Mouse (Mus musculus) inflammation-experienced regulatory T-cells, adult 6 months (primary cell): ENCODE measurements around the gene Iqch. TPM values are rescaled to one million over a fixed set of nuclear protein-coding genes. Genes with fewer than 3 reads are reported as not detected.

Source experiments
- ATAC-seq: one replicate; pipeline ENCODE4 v1.8.0; 2017
- polyA plus RNA-seq, 3 experiments: library from polyadenylated mRNA; unstranded; fragments of 100-300 nt; shearing (Covaris generic); gene quantifications; one replicate each; pipeline ENCODE4 v1.2.1; 2017

Iqch gene
- not detected for polyA plus RNA-seq

GRCm38 (mm10) chr9:63602043-63602939, at the start of gene Iqch, which contains the start of gene Aagab:
Gene Iqch (minus strand): TSS chr9:63602493.
Gene Aagab (plus strand): TSS chr9:63602660.
- peak; percentile 97 for ATAC-seq

GRCm38 (mm10) chr9:63651594-63651993, 49.3 kb upstream of the Iqch start:
- ATAC-seq = no peak

GRCm38 (mm10) chr9:63650905-63651304, 48.6 kb upstream of the Iqch start:
- ATAC-seq = no peak

GRCm38 (mm10) chr9:63649841-63650545, 47.7 kb upstream of the Iqch start:
- no peak for ATAC-seq

- no peak for ATAC-seq
Measured at GRCm38 (mm10) chr9:63648520-63648918, 46.2 kb upstream of the Iqch start.

GRCm38 (mm10) chr9:63647581-63648519, 45.6 kb upstream of the Iqch start:
- no peak for ATAC-seq

GRCm38 (mm10) chr9:63645084-63645483, 42.8 kb upstream of the Iqch start:
- no peak for ATAC-seq

GRCm38 (mm10) chr9:63644011-63644410, 41.7 kb upstream of the Iqch start:
- no peak for ATAC-seq

GRCm38 (mm10) chr9:63641983-63642646, 39.8 kb upstream of the Iqch start:
- no peak for ATAC-seq

GRCm38 (mm10) chr9:63636113-63636512, 33.8 kb upstream of the Iqch start:
- ATAC-seq = no peak

- no peak for ATAC-seq
Measured at GRCm38 (mm10) chr9:63633334-63633733, 31.0 kb upstream of the Iqch start.

GRCm38 (mm10) chr9:63632924-63633323, 30.6 kb upstream of the Iqch start:
- ATAC-seq = no peak

- no peak for ATAC-seq
Measured at GRCm38 (mm10) chr9:63632045-63632444, 29.8 kb upstream of the Iqch start.

GRCm38 (mm10) chr9:63625090-63625756, 22.9 kb upstream of the Iqch start:
- no peak for ATAC-seq

GRCm38 (mm10) chr9:63623895-63624569, 21.7 kb upstream of the Iqch start:
- ATAC-seq = no peak

- no peak for ATAC-seq
Measured at GRCm38 (mm10) chr9:63617967-63618366, 15.7 kb upstream of the Iqch start.

- no peak for ATAC-seq
Measured at GRCm38 (mm10) chr9:63614018-63614985, 12.0 kb upstream of the Iqch start.

- no peak for ATAC-seq
Measured at GRCm38 (mm10) chr9:63613569-63613968, 11.3 kb upstream of the Iqch start.
